Comparison of ENCODE assay signal across 11 mouse cellular contexts in the genomic region with DNA sequence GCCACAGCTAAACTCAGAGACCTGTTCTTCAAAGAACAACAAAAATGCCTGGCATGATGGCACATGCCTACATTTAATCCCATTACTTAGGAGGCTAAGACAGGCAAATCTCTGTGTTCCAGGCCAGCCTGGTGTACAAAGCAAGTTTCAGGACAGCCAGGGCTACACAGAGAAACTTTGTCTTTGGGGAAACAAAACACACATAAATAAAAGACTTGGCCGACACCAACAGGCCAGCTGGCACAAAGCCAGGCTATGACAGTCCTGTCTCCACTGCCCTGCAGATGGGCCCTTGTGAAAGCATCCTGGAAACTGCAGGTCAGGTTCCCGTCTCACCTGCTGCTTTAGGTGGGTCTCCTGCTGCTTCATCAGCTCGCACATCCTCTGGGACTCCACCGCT. TPM values are rescaled to one million over a fixed set of nuclear protein-coding genes. Genes with fewer than 3 reads are reported as not detected.
A peak's percentile ranks its signal among the peaks of the same experiment; 100 is the strongest.
DNase-seq lines count a peak whose midpoint lies in the region; ATAC-seq and TF ChIP-seq lines count a peak whose summit lies in the region.
"Had no signal": no experiment of that assay in that cellular context is flagged by ENCODE, and none has a peak within 500 bp of the region (broad histone marks: within the 10 kb centered on the region; RNA-seq: fewer than 3 reads in every experiment).

No protein-coding gene starts in this region.

- TF ChIP-seq CTCF in liver, adult 2 months (IDR thresholded peaks at IDR 0.05; ENCODE audit: low read depth, low read length): no peak

- H3K79me2 ChIP-seq in liver, adult 2 months (ENCODE audit: control insufficient read depth, insufficient read depth, low read length): no peaks in the 10 kb centered on the region

- peak; percentile 39 for DNase-seq in gastrocnemius, postnatal 10 days
- DNase-seq in gastrocnemius, postnatal 4 days (ENCODE audit: low spot score in 2 of 2): no peak
- DNase-seq in liver, adult 2 months (ENCODE audit: extremely low read depth, low read depth, low spot score): peak; percentile 33
- peak; percentile 75 for DNase-seq in adrenal gland, postnatal 25 days
- peak; percentile 58 to 78 for DNase-seq in kidney, postnatal 36 days
- no peak for DNase-seq in gastrocnemius, postnatal 25 days
- DNase-seq: thymus, postnatal 4 days had no signal

- WGBS in liver, adult 2 months: 57% methylated on average over 4 of the region's 4 CpGs
- 82% methylated on average over 4 of the region's 4 CpGs for WGBS in liver, embryonic 12.5 days (ENCODE audit: insufficient replicate concordance)

- no peak overlapping the region for H3K9ac ChIP-seq in liver, adult 2 months (ENCODE audit: low read depth, low read length)
- no peak overlapping the region for H3K9ac ChIP-seq in liver, embryonic 12.5 days
- H3K9ac ChIP-seq: limb, embryonic 12.5 days had no signal

- H3K9me3 ChIP-seq in liver, embryonic 12.5 days (replicated peaks): no peaks in the 10 kb centered on the region
- H3K9me3 ChIP-seq: limb, embryonic 12.5 days had no signal

- peaks cover 56% of the 10 kb centered on the region for H3K36me3 ChIP-seq in liver, adult 2 months (ENCODE audit: control insufficient read depth, insufficient read depth, low read length)
- H3K36me3 ChIP-seq in liver, embryonic 12.5 days: peaks cover 98% of the 10 kb centered on the region

- no peak overlapping the region for H3K4me2 ChIP-seq in liver, embryonic 12.5 days
- H3K4me2 ChIP-seq: limb, embryonic 12.5 days had no signal

- H3K4me1 ChIP-seq in liver, adult 2 months (ENCODE audit: control insufficient read depth, insufficient read depth, low read length): no peaks in the 10 kb centered on the region
- H3K4me1 ChIP-seq in liver, embryonic 12.5 days: peaks cover 36% of the 10 kb centered on the region
- H3K4me1 ChIP-seq: limb, embryonic 12.5 days had no signal

- H3K4me3 ChIP-seq in liver, adult 2 months (ENCODE audit: insufficient read depth, low read depth, low read length): no peak overlapping the region
- no peak overlapping the region for H3K4me3 ChIP-seq in liver, embryonic 12.5 days
- H3K4me3 ChIP-seq: limb, embryonic 12.5 days had no signal

- H3K27ac ChIP-seq in liver, adult 2 months (replicated peaks; ENCODE audit: insufficient read depth, low read depth, low read length): no peak overlapping the region
- no peak overlapping the region for H3K27ac ChIP-seq in liver, embryonic 12.5 days
- H3K27ac ChIP-seq: limb, embryonic 12.5 days; macrophage had no signal

- no peak for ATAC-seq in liver, embryonic 12.5 days
- ATAC-seq: forebrain, embryonic 14.5 days had no signal

- no peak for TF ChIP-seq POLR2A in liver, adult 2 months (IDR thresholded peaks at IDR 0.05; ENCODE audit: extremely low read depth, insufficient read depth, low read length)

- H3K27me3 ChIP-seq in liver, adult 2 months (ENCODE audit: control insufficient read depth, insufficient read depth, low read length): no peaks in the 10 kb centered on the region
- no peaks in the 10 kb centered on the region for H3K27me3 ChIP-seq in liver, embryonic 12.5 days (replicated peaks)
- H3K27me3 ChIP-seq: limb, embryonic 12.5 days had no signal

RNA-seq across cellular contexts. Expression of a gene that starts 7.2 kb away (rescaled TPM):
- total RNA-seq in gastrocnemius, postnatal 10 days (2021): 10 to 100 TPM; 59.5 to 60.6 TPM
- total RNA-seq in gastrocnemius, postnatal 4 days (2021): 10 to 100 TPM; 44.7 to 51.2 TPM
- 9.3 and 9.7 TPM in 2 replicates for total RNA-seq in liver, adult 2 months (2014; rRNA removed)
- polyA plus RNA-seq in liver, adult 2 months (2012; rRNA removed): 7.2 and 7.6 TPM in 2 replicates
- 16.6 and 19.9 TPM in 2 replicates for polyA plus RNA-seq in liver, embryonic 12.5 days (2016; fragmentation: Nextera tagmentation; extraction: Ambion mirVana)
- total RNA-seq in adrenal gland, postnatal 25 days (2021): 41.2 and 52.2 TPM in 2 replicates
- total RNA-seq in gastrocnemius, postnatal 25 days (2021): 10 to 100 TPM; 52.4 to 59.8 TPM

RNA-seq across cellular contexts. Expression of a gene that starts 9.9 kb away (rescaled TPM):
- 10 to 100 TPM; 31.6 to 37.5 TPM for total RNA-seq in gastrocnemius, postnatal 10 days (2021)
- 10 to 100 TPM; 53.7 to 56.0 TPM for total RNA-seq in gastrocnemius, postnatal 4 days (2021)
- 8.2 and 10.2 TPM in 2 replicates for total RNA-seq in liver, adult 2 months (2014; rRNA removed)
- 11.9 and 15.1 TPM in 2 replicates for polyA plus RNA-seq in liver, adult 2 months (2012; rRNA removed)
- 45.4 and 45.7 TPM in 2 replicates for polyA plus RNA-seq in liver, embryonic 12.5 days (2016; fragmentation: Nextera tagmentation; extraction: Ambion mirVana)
- total RNA-seq in adrenal gland, postnatal 25 days (2021): 64.1 and 76.6 TPM in 2 replicates
- total RNA-seq in gastrocnemius, postnatal 25 days (2021): 10 to 100 TPM; 18.0 to 19.4 TPM

RNA-seq across cellular contexts. Expression of a gene that starts 12.0 kb away (rescaled TPM):
- total RNA-seq in gastrocnemius, postnatal 10 days (2021): 10 to 100 TPM; 12.7 to 14.6 TPM
- total RNA-seq in gastrocnemius, postnatal 4 days (2021): 10 to 100 TPM; 13.2 to 13.6 TPM
- total RNA-seq in liver, adult 2 months (2014; rRNA removed): 10.3 and 11.3 TPM in 2 replicates
- 21.0 and 23.0 TPM in 2 replicates for polyA plus RNA-seq in liver, adult 2 months (2012; rRNA removed)
- 14.7 and 16.5 TPM in 2 replicates for polyA plus RNA-seq in liver, embryonic 12.5 days (2016; fragmentation: Nextera tagmentation; extraction: Ambion mirVana)
- 39.3 and 45.6 TPM in 2 replicates for total RNA-seq in adrenal gland, postnatal 25 days (2021)
- total RNA-seq in gastrocnemius, postnatal 25 days (2021): 10 to 100 TPM in 1 of 2 experiments, 1 to 10 TPM in 1; 8.1 to 11.1 TPM

RNA-seq across cellular contexts. Expression of a gene that starts 16.9 kb away (rescaled TPM):
- 1 to 10 TPM in 1 of 2 experiments, under 1 TPM in 1; 0.61 to 2.6 TPM for total RNA-seq in gastrocnemius, postnatal 10 days (2021)
- total RNA-seq in gastrocnemius, postnatal 4 days (2021): 1 to 10 TPM; 1.6 to 2.7 TPM
- 0.54 and 1.6 TPM in 2 replicates for total RNA-seq in liver, adult 2 months (2014; rRNA removed)
- polyA plus RNA-seq in liver, adult 2 months (2012; rRNA removed): 1.3 and 1.4 TPM in 2 replicates
- 0.51 and 1.3 TPM in 2 replicates for polyA plus RNA-seq in liver, embryonic 12.5 days (2016; fragmentation: Nextera tagmentation; extraction: Ambion mirVana)
- total RNA-seq in adrenal gland, postnatal 25 days (2021): 2.0 TPM in 1 of 2 replicates, not detected in the other
- 1 to 10 TPM in 1 of 2 experiments, under 1 TPM in 1; 0.77 to 1.2 TPM for total RNA-seq in gastrocnemius, postnatal 25 days (2021)

RNA-seq across cellular contexts. Expression of a gene that starts 30.5 kb away (rescaled TPM):
- total RNA-seq in gastrocnemius, postnatal 10 days (2021): 10 to 100 TPM; 42.3 to 47.0 TPM
- 10 to 100 TPM; 65.2 to 68.4 TPM for total RNA-seq in gastrocnemius, postnatal 4 days (2021)
- 65.6 and 67.5 TPM in 2 replicates for total RNA-seq in liver, adult 2 months (2014; rRNA removed)
- polyA plus RNA-seq in liver, adult 2 months (2012; rRNA removed): 75.8 and 93.6 TPM in 2 replicates
- 147 and 159 TPM in 2 replicates for polyA plus RNA-seq in liver, embryonic 12.5 days (2016; fragmentation: Nextera tagmentation; extraction: Ambion mirVana)
- total RNA-seq in adrenal gland, postnatal 25 days (2021): 96.3 and 111 TPM in 2 replicates
- 10 to 100 TPM; 30.5 to 32.3 TPM for total RNA-seq in gastrocnemius, postnatal 25 days (2021)

Comparison
In these comparisons a context has a peak if more than half of its experiments do, and no peak if none do; other contexts are left out.
1. DNase-seq: peak in gastrocnemius, postnatal 10 days (single experiment), liver, adult 2 months (single experiment), adrenal gland, postnatal 25 days (single experiment) and kidney, postnatal 36 days (2 of 2); none in gastrocnemius, postnatal 4 days (0 of 2) and gastrocnemius, postnatal 25 days (single experiment).